Mouse (Mus musculus) olfactory bulb, adult 2 months (tissue): Measurements from ENCODE around the gene Prr5l. TPM values are rescaled to one million over a fixed set of nuclear protein-coding genes. Genes with fewer than 3 reads are reported as not detected.

ENCODE experiments used
- H3K27ac ChIP-seq: fragments of 200-500 bp; 2 replicates; pipeline ENCODE4 v1.5.1; 2012; ENCODE audit warnings: low read depth, low read length; ENCODE audit not compliant: insufficient read depth
- H3K4me1 ChIP-seq: fragments of 200-500 bp; 2 replicates; pipeline ENCODE4 v1.6.1; 2012; ENCODE audit warnings: low read length; ENCODE audit not compliant: control insufficient read depth, insufficient read depth
- H3K4me3 ChIP-seq: fragments of 200-500 bp; 2 replicates; pipeline ENCODE4 v1.5.1; 2012; ENCODE audit warnings: mild to moderate bottlenecking, low read depth, low read length, moderate library complexity; ENCODE audit not compliant: insufficient read depth
- CTCF ChIP-seq: fragments of 200-500 bp; IDR thresholded peaks from 2 replicates; pipeline ENCODE4 v1.5.1; 2012; ENCODE audit warnings: low read depth, mild to moderate bottlenecking, low read length, moderate library complexity; ENCODE audit not compliant: insufficient read depth
- POLR2A ChIP-seq: fragments of 200-500 bp; IDR thresholded peaks from 2 replicates; pipeline ENCODE4 v1.6.1; 2012; ENCODE audit warnings: mild to moderate bottlenecking, low read depth, low read length, moderate library complexity; ENCODE audit not compliant: insufficient read depth
- WGBS: fragments of 180-500 bp; shearing (Covaris S2); methylation state at CpG from one replicate; pipeline ENCODE4 v1.1.7; 2018; 5-methylcytosine and 5-hydroxymethylcytosine counted together
- polyA plus RNA-seq: library from polyadenylated mRNA; stranded (reverse); fragments of >200 nt; gene quantifications from 2 replicates; pipeline ENCODE4 v1.2.4, GENCODE M21; 2012; ENCODE audit warnings: low replicate concordance; ENCODE audit not compliant: missing spikeins, insufficient read depth, insufficient read length

Prr5l gene
- polyA plus RNA-seq, 1 experiment: not detected

GRCm38 (mm10) chr2:101699284-101699683, 183.5 kb downstream of the Prr5l start:
- Histone ChIP-seq H3K27ac (no peak overlapping the region), H3K4me3 (no peak overlapping the region), H3K4me1 (no peaks in the 10 kb centered on the region)
- WGBS: 89% methylated on average over 4 of the region's 4 CpGs
- no peak for TF ChIP-seq POLR2A
- no peak for TF ChIP-seq CTCF

- TF ChIP-seq POLR2A (no peak), CTCF (no peak)
- no peak overlapping the region for H3K4me3 ChIP-seq
- WGBS: 88% methylated on average over 7 of the region's 7 CpGs
These were observed 187.2 kb downstream of the Prr5l start for GRCm38 (mm10) chr2:101695584-101695983.

GRCm38 (mm10) chr2:101693577-101694215, 189.1 kb downstream of the Prr5l start:
- no peak for TF ChIP-seq CTCF
- TF ChIP-seq POLR2A: no peak
- Histone ChIP-seq H3K27ac (no peak overlapping the region), H3K4me3 (no peak overlapping the region), H3K4me1 (no peaks in the 10 kb centered on the region; the same call in 1 of the 2 replicates)
- 43% methylated on average over 5 of the region's 5 CpGs for WGBS

More at GRCm38 (mm10) chr2:101695584-101695983, 187.2 kb downstream of the Prr5l start:
- H3K4me1 ChIP-seq: no peaks in the 10 kb centered on the region; the same call in 1 of the 2 replicates
- no peak overlapping the region for H3K27ac ChIP-seq

- no peak overlapping the region for H3K27ac ChIP-seq
- no peaks in the 10 kb centered on the region; the same call in 1 of the 2 replicates for H3K4me1 ChIP-seq
- no peak overlapping the region for H3K4me3 ChIP-seq
- TF ChIP-seq POLR2A (no peak), CTCF (no peak)
- 50% methylated on average over 4 of the region's 4 CpGs for WGBS
These were observed 189.8 kb downstream of the Prr5l start for GRCm38 (mm10) chr2:101693043-101693442.

GRCm38 (mm10) chr2:101690252-101690827, 192.5 kb downstream of the Prr5l start:
- H3K4me3 ChIP-seq: no peak overlapping the region
- no peak for TF ChIP-seq POLR2A
- no peak for TF ChIP-seq CTCF
- no peaks in the 10 kb centered on the region; the same call in 1 of the 2 replicates for H3K4me1 ChIP-seq
- no peak overlapping the region for H3K27ac ChIP-seq
- 51% methylated on average over 9 of the region's 9 CpGs for WGBS

GRCm38 (mm10) chr2:101688011-101688410, 194.8 kb downstream of the Prr5l start:
- WGBS: 81% methylated on average over 5 of the region's 5 CpGs

GRCm38 (mm10) chr2:101684421-101684820, 198.4 kb downstream of the Prr5l start:
- WGBS: 50% methylated on average over 12 of the region's 12 CpGs
- Histone ChIP-seq H3K4me3 (no peak overlapping the region), H3K4me1 (peaks cover 2% of the 10 kb centered on the region; the same call in 1 of the 2 replicates), H3K27ac (no peak overlapping the region)
- TF ChIP-seq CTCF (no peak), POLR2A (no peak)

More at GRCm38 (mm10) chr2:101688011-101688410, 194.8 kb downstream of the Prr5l start:
- no peak overlapping the region for H3K4me3 ChIP-seq
- H3K4me1 ChIP-seq: peaks cover 2% of the 10 kb centered on the region; the same call in 1 of the 2 replicates
- no peak overlapping the region for H3K27ac ChIP-seq
- TF ChIP-seq CTCF: no peak
- no peak for TF ChIP-seq POLR2A

GRCm38 (mm10) chr2:101679164-101679784, 203.6 kb downstream of the Prr5l start:
- no peak for TF ChIP-seq POLR2A
- no peak for TF ChIP-seq CTCF
- WGBS: 2% methylated on average over 15 of the region's 15 CpGs
- H3K4me1 ChIP-seq: peaks cover under 1% of the 10 kb centered on the region; the same call in 1 of the 2 replicates
- peak overlapping the region; percentile 96; the same call in 1 of the 2 replicates for H3K4me3 ChIP-seq
- H3K27ac ChIP-seq: no peak overlapping the region
